Mouse (Mus musculus) B cell, adult 2 months (primary cell): ENCODE measurements around the gene 1700123O20Rik.

Experiments used
- DNase-seq, 2 experiments: peaks; one replicate each; pipeline ENCODE4 v3.0.0; 2022

1700123O20Rik gene

DNA sequence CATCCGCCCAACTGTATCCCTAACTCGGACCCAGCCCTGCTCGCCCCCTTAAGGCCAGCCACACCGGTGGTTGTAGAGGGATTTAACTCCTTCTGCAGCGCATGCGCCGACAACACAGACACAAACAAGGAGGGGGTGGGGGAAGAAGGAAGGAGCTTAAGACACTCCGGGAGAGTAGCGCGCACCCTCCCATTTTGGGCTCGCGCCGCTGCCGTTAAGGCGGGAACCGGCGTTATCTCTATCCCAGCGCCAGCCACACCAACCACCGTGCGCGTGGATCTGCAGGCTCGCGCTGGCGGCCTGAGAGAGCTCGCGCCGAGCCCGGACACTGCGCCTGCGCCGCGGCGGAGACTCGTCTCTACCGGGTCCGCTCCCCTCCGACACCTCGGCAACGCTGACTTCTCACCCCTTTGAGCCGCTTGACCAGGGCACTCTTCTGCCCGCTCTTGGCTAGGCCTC, at the start of gene 1700123O20Rik:
TSS of gene 1700123O20Rik (plus strand) at position 154 of the 459 bp plus-strand sequence.
- peak in 1 of 2 experiments; percentile 72 for DNase-seq

DNA sequence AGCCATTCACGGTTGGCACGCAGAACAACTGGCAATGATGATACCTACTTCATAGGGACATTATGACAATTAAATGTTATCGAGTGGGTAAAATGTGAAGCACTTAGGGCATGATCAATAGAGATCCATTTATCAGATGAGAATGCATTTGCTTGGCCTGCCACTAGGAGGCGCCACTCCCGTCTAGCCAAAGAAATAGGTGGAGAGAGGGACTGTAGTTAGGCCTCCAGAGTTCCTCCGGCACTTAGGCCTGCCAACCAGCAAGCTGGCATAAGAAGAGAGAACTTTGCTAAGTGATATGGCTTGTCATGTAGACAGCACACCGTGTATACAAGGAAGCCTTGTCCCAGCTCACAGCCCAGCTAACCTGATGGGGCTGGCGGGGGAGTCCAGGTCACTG, 49.1 kb upstream of the 1700123O20Rik start:
- peak; percentile 81 for DNase-seq

- DNase-seq = no peak
Observed at GRCm38 (mm10) chr14:54638210-54638609, 47.8 kb upstream of the 1700123O20Rik start.

- no peak for DNase-seq
Observed at GRCm38 (mm10) chr14:54640121-54640520, 45.9 kb upstream of the 1700123O20Rik start.

GRCm38 (mm10) chr14:54640946-54641304, 45.1 kb upstream of the 1700123O20Rik start, which contains the start of gene Gm17606:
Gene Gm17606 (plus strand): TSS chr14:54640952.
- no peak for DNase-seq

- DNase-seq = peak; percentile 94 to 95
Observed at GRCm38 (mm10) chr14:54641305-54641969, 44.6 kb upstream of the 1700123O20Rik start, which contains the start of gene Cdh24. Gene Cdh24 (minus strand): TSS chr14:54641364.

DNA sequence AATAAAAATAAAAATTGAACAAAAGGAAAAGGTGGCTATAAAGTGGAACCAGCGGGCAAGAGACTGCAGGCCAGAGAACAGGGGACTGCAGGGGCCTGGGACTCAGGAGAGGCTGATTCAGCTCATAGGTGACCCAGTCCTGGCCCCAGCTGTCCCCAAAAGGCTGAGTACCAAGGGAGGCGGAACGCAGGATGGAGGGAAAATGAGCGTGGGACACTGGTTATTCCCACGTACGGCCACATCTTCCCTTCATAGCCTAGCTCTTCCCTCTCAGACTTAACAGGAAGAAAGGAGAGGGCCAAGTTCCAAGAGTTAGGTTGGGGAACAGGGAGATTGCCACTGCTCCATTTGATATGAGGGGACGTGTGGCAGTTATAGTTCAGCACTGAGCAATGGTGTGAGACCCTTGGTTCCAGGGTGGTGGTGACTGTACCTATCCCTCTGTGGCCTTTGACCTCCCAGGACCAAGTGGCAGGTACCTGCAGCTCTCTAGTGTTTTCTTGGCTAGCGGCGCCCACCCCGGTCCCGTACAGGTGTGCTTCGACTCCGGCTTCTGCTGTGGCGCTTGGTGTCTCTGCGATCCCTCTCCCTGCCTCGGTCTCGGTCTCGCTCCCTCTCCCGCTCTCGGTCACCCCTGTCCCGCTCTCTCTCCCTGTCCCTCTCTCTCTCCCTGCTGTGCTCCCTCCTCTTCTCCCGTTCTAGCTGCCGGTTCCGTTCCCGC, 43.6 kb upstream of the 1700123O20Rik start:
- DNase-seq = no peak

DNA sequence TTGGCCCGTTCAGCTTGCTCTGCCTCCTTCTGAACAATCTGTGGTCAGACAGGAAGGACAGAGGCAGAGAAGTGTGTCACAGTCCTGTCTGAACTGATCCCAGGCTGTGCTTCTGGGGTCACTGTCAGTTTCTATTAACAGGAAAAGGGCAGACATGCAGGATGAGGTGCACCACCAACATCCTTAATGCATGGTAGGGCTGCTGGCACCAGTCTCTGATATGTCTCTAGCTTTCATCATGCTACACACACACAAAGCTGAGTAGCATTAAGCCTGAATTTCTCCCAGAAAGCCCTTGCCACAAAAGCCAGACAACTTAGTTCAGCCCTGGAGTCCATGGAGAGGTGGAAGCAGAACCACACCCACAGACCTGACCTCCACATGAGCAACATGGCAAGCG, 43.0 kb upstream of the 1700123O20Rik start:
- DNase-seq = no peak

DNA sequence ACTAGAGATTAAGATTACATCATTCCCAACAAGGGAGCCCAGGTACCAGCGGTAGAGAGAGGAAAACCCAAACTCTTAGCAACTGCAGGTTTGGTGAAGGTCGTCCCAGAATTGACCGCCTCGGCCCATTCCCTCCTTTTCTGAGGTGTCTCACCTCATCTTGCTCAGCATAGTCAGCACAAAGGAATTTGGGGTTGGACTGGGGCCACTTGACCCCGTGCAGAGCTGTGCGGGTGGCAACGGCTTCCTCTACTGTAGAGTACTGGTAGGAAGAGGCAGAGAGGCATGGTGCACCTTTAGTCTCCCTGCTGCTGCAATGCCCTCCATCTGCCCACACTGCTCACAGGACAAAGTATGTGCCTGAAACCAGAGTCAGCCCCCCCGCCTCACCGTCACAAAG, 41.7 kb upstream of the 1700123O20Rik start:
- DNase-seq = no peak

DNA sequence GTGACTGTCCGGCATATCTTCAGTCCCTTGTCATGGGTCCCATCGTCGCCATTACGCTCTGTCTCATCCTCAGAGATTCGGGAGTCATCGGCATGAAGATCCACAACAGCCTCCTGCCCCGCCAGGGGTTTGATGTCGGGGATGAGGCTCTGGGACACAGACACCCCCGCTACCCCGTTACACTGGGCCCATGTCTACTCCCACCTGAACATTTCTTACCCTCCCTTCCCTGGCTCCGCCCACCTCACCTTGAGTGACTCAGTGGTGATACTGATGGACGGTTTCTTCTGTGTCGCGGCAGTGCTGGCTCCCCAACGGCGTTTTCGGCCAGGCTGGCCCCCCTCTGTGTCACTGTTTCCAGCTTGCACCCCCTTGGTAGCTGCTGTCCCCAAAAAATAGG, 39.6 kb upstream of the 1700123O20Rik start:
- no peak for DNase-seq

DNA sequence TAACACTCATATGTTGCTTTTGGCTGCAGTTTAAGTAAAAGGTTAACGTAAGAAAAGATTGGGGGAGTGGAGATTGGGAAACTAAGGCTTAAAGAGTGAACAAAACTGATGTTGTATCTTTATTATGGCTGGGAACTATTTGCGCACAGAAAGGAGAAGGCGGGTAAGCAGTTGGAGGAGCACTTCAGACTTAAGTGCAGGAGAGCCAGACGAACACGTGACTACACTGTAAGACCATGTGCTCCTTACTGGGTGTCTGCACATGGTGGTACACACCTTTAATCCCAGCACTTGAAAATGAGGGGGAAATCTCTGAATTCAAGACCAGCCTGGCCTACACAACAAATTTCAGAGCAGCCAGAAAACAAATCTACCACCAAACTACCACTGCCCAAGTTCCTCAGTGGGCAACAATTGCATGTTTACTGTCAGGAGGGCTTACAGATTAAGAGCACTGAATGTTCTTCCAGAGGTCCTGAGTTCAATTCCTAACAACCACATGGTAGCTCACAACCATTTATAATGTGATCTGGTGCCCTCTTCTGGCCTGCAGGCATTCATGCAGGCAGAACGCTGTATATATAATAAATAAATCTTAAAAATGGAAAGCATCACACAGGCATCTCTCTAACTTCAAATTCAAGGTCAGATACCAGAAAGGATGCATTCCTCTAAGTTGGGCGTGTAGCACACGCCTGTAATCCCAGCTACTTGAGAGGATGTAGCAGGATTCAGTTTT, 38.9 kb upstream of the 1700123O20Rik start:
- peak in 1 of 2 experiments; percentile 29 for DNase-seq

DNA sequence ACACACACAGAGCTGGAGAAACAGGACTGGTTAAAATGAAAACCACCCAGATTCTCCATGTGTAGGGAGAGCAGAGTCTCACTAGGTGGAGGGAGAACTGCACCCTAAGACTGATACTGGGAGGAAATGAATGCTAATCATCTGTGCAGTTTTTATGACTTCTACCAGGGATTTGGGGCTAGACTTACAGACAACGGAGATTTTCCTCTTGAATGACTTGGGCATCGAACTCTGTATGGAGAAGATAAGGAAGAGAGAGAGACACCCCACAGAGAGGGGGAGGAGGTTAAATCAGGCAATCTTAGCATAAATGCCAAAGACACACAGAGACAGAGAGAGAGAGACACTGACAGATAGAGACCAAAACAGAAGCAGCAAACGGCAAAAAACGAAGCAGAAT, 38.1 kb upstream of the 1700123O20Rik start:
- no peak for DNase-seq

DNA sequence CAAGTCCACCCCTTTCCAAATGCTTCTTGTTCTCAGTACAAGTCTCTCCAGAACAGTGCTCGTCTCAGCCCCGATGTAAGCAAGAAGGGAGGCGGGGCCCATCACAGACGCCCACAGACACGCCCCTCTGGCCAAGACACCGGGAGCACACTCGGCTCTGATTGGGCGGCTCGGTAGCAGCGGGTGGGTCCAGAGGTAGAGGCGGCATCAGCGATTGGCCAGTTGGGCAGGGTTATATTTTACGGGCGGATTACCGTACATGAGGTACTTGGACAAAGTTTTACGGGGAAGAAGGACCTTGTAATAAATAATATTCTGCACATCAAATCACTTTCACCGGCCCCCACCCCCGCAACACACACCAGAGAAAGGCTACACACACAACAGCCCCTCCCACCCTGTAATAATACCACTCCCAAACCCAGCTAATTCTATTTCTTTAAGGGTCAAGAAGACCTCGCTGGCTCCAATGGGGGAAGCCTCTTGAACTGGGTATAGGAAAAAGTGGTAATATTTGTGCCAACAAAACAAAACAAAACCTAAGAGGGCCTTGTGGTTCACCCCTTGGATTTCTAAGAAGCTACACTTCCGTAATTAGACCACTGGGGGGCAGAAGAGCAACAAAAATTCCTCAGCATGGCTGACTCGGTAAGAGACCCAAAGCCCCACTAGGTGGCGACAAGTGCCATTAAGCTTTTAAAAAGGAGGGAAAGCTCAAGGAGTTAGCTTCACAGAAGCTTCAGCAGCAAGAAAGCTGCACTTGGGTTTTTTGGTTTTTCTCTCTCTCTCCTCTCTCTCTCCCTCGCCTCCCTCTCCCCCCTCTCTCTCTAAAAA, 35.2 kb upstream of the 1700123O20Rik start:
- DNase-seq = peak; percentile 87 to 90

GRCm38 (mm10) chr14:54651556-54651955, 34.5 kb upstream of the 1700123O20Rik start:
- DNase-seq = no peak

DNA sequence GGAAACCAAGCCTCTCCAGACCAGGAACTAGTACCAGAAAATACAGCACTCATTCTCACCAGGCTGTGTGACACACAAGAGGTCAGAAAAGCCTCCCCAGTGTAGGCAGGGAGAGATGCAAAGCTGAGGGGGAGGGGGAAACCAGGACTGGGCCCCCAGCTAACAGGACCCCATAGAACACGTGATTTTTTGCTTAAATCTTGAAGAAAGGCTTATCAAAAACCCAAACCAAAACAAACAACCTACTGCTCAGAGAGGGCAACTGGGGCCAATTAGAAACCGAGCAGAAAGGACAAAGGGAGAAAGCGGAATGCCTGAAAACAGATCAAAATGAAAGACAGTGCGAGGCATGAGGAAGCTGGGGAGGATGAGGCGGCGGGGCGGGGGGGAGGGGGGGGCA, 33.2 kb upstream of the 1700123O20Rik start:
- DNase-seq = no peak

DNA sequence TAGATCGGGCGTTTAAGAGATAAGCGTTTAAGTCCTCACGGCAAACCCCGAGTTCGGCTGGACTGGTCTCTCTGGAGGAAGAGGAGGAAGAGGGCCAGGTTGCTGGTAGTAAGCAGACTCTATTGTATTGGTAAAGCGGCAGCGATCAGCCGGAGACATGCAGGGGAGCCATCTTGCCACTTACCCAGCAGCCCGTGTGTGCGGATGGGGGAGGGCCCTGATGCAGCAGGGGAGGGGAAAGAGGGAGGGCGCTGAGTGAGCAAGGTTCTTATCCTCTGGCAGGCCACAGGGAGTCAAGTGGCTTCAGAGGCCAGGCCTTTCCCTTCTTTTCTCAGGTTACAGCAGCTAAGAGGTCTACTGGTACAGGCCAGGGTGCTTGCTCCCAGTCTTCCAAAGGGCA, 32.5 kb upstream of the 1700123O20Rik start:
- DNase-seq = peak; percentile 79 to 83

GRCm38 (mm10) chr14:54660009-54660408, 26.0 kb upstream of the 1700123O20Rik start:
- DNase-seq = peak; percentile 34 to 37

DNA sequence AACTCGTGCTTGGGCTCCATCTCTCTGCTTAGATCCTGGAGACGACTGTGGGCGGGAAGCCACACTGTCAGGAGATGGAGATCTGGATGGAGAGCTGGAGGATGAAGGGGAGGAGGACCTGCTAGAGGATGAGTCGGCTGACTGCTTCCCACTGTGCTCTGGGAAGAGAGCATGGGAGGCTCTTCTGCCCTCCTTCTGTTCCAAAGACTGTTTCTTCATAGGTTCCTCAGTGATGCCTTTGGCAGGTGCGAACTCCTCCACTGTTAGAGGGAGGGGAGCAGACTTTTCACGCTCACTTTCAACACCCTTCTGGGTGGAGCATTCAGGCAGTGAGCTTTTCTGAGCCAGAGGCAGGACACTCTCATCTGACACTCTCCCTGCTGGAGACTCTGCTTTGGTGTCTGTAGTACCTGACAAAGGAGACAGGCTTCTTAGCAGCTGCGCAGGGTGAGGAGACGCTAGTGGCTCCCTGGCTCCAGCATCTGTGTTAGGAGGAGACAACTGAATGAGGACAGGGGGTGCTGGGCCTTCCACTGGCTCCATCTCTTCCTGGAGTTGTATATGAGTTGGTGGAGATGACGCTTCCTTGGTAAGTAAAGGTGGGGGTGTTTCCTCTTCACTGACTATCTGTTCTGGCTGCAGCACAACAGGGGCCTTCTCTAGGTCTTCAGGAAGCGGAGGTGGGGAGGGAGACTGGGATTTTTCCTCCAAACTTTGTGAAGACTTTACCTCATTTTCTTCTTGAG, 21.4 kb upstream of the 1700123O20Rik start:
- DNase-seq = no peak

DNA sequence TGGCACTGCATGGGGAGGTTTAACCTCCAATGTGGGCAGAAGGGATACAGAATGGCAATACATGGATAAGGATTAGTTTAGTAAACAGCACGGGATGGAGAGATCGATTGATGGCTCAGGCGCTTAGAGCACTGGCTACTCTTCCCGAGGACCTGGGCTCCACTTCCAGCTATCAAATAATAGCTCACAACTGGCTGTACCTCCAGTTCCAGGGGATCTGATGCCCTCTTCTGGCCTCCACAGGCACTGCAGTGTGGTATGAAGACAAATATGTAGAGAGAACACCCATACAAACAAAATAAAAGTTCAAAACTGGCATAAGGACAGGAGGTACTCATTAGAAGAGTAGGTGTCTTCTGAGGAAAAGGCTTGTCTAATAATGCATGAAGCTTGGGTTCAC, 16.6 kb upstream of the 1700123O20Rik start:
- DNase-seq = peak; percentile 74 to 77

GRCm38 (mm10) chr14:54674317-54674716, 11.7 kb upstream of the 1700123O20Rik start:
- no peak for DNase-seq

DNA sequence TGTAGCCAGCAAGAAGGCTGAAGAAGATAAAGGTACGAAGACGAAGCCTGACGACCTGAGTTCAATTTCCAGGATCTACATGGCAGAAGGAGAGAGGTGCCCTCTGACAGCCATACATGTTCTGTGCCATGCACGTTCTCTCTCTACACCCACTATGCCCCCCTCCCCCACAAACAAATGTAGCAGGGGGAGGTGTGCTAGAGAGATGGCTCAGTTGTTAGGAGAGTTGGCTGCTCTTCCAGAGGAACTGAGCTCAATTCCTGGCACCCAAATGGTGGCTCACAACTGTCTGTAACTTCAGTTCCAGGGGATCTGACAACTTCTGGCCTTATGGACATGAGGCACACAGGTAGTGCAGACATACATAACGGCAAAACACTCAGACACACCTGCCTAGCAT, 9.7 kb upstream of the 1700123O20Rik start:
- DNase-seq = no peak
